Mouse (Mus musculus): ENCODE data around the gene Zyg11b.

The Zyg11b gene

GRCm38 (mm10) chr4:108300670-108301373 lies at the start of gene Zyg11b:
Zyg11b (minus strand) TSS chr4:108301096.
- peak; percentile 69 to 89 for DNase-seq (ENCODE audit: low spot score in 2 of 2)

GRCm38 (mm10) chr4:108349836-108350547 lies 49.1 kb upstream of the Zyg11b start:
- no peak for DNase-seq (ENCODE audit: low spot score in 2 of 2)

GRCm38 (mm10) chr4:108349064-108349463 lies 48.2 kb upstream of the Zyg11b start:
- no peak for DNase-seq (ENCODE audit: low spot score in 2 of 2)

GRCm38 (mm10) chr4:108348256-108348875 lies 47.5 kb upstream of the Zyg11b start:
- DNase-seq (ENCODE audit: low spot score in 2 of 2): no peak

- DNase-seq (ENCODE audit: low spot score in 2 of 2): no peak
Observed at GRCm38 (mm10) chr4:108347111-108347510, 46.2 kb upstream of the Zyg11b start.

- no peak for DNase-seq (ENCODE audit: low spot score in 2 of 2)
Observed at GRCm38 (mm10) chr4:108345826-108346225, 44.9 kb upstream of the Zyg11b start.

GRCm38 (mm10) chr4:108344631-108345083 lies 43.8 kb upstream of the Zyg11b start:
- DNase-seq (ENCODE audit: low spot score in 2 of 2): no peak

GRCm38 (mm10) chr4:108339277-108339690 lies 38.4 kb upstream of the Zyg11b start:
- DNase-seq (ENCODE audit: low spot score in 2 of 2): peak; percentile 50 to 72

- DNase-seq (ENCODE audit: low spot score in 2 of 2): no peak
Observed at GRCm38 (mm10) chr4:108338811-108339210, 37.9 kb upstream of the Zyg11b start.

- peak in 1 of 2 experiments; percentile 13 for DNase-seq (ENCODE audit: low spot score in 2 of 2)
Observed at GRCm38 (mm10) chr4:108338321-108338733, 37.4 kb upstream of the Zyg11b start.

GRCm38 (mm10) chr4:108337817-108338216 lies 36.9 kb upstream of the Zyg11b start:
- DNase-seq (ENCODE audit: low spot score in 2 of 2): no peak

GRCm38 (mm10) chr4:108336765-108337164 lies 35.9 kb upstream of the Zyg11b start:
- DNase-seq (ENCODE audit: low spot score in 2 of 2): no peak

- DNase-seq (ENCODE audit: low spot score in 2 of 2): no peak
Observed at GRCm38 (mm10) chr4:108335413-108335812, 34.5 kb upstream of the Zyg11b start.

GRCm38 (mm10) chr4:108332041-108332440 lies 31.1 kb upstream of the Zyg11b start:
- DNase-seq (ENCODE audit: low spot score in 2 of 2): no peak

GRCm38 (mm10) chr4:108329840-108330239 lies 28.9 kb upstream of the Zyg11b start:
- no peak for DNase-seq (ENCODE audit: low spot score in 2 of 2)

GRCm38 (mm10) chr4:108327730-108328484 lies 27.0 kb upstream of the Zyg11b start, which contains the start of gene Coa7:
Coa7 (plus strand) TSS chr4:108328140.
- DNase-seq (ENCODE audit: low spot score in 2 of 2): peak; percentile 89 to 97

GRCm38 (mm10) chr4:108327071-108327579 lies 26.2 kb upstream of the Zyg11b start:
- DNase-seq (ENCODE audit: low spot score in 2 of 2): no peak

GRCm38 (mm10) chr4:108323588-108323987 lies 22.7 kb upstream of the Zyg11b start:
- DNase-seq (ENCODE audit: low spot score in 2 of 2): no peak

- no peak for DNase-seq (ENCODE audit: low spot score in 2 of 2)
Observed at GRCm38 (mm10) chr4:108320627-108321380, 19.9 kb upstream of the Zyg11b start.

- DNase-seq (ENCODE audit: low spot score in 2 of 2): no peak
Observed at GRCm38 (mm10) chr4:108319747-108320146, 18.9 kb upstream of the Zyg11b start.
